Mouse (Mus musculus) adrenal gland, adult 2 months (tissue): Measurements from ENCODE around the gene Nudt3. TPM values are rescaled to one million over a fixed set of nuclear protein-coding genes. Genes with fewer than 3 reads are reported as not detected.
"Not testable (repeated sequence)": the region's sequence is repeated elsewhere in the genome, so short reads cannot be mapped to it uniquely, and the experiment has no call there.

Experiments used
- DNase-seq: peaks from one replicate; pipeline ENCODE4 v3.0.0; 2021
- polyA plus RNA-seq: library from polyadenylated mRNA; depleted of rRNA; stranded (reverse); fragments of >200 nt; gene quantifications from 2 replicates; pipeline ENCODE4 v1.2.3, GENCODE M21; 2012
- total RNA-seq, 2 experiments: library from RNA; stranded (reverse); gene quantifications; 2 replicates each; pipeline ENCODE4 v1.2.3; 2021

The Nudt3 gene
- total and polyA plus RNA-seq, 3 experiments: 114 to 217 (median 152) TPM

GRCm38 (mm10) chr17:27635575-27635903, 12.2 kb upstream of the Nudt3 start:
- DNase-seq: not testable (repeated sequence)

- DNase-seq: peak; percentile 93
These were observed 11.7 kb upstream of the Nudt3 start, which contains the start of gene RPS10-NUDT3 for GRCm38 (mm10) chr17:27634871-27635574. Gene RPS10-NUDT3 (minus strand): TSS chr17:27635222.

- DNase-seq: peak; percentile 83
These were observed 6.1 kb upstream of the Nudt3 start for GRCm38 (mm10) chr17:27629249-27630020.

GRCm38 (mm10) chr17:27628376-27628775, 5.1 kb upstream of the Nudt3 start:
- DNase-seq: no peak

- no peak for DNase-seq
These were observed 4.2 kb upstream of the Nudt3 start for GRCm38 (mm10) chr17:27627451-27627850.

- DNase-seq: no peak
These were observed 3.4 kb upstream of the Nudt3 start for GRCm38 (mm10) chr17:27626681-27627080.

GRCm38 (mm10) chr17:27625455-27626251, 2.4 kb upstream of the Nudt3 start:
- DNase-seq: no peak

GRCm38 (mm10) chr17:27622611-27623359, 510 bp downstream of the Nudt3 start:
- peak; percentile 77 for DNase-seq

- DNase-seq: peak; percentile 44
These were observed 1.4 kb downstream of the Nudt3 start for GRCm38 (mm10) chr17:27621705-27622531.

- no peak for DNase-seq
These were observed 2.1 kb downstream of the Nudt3 start for GRCm38 (mm10) chr17:27621161-27621560.

- DNase-seq: no peak
These were observed 7.9 kb downstream of the Nudt3 start for GRCm38 (mm10) chr17:27615388-27615787.

- DNase-seq: no peak
These were observed 10.3 kb downstream of the Nudt3 start for GRCm38 (mm10) chr17:27613016-27613415.

- DNase-seq: no peak
These were observed 11.3 kb downstream of the Nudt3 start for GRCm38 (mm10) chr17:27611994-27612393.

- no peak for DNase-seq
These were observed 11.8 kb downstream of the Nudt3 start for GRCm38 (mm10) chr17:27611519-27611884.

GRCm38 (mm10) chr17:27610679-27611518, 12.4 kb downstream of the Nudt3 start:
- DNase-seq: no peak

GRCm38 (mm10) chr17:27609576-27609975, 13.7 kb downstream of the Nudt3 start:
- DNase-seq: no peak

GRCm38 (mm10) chr17:27603522-27604234, 19.6 kb downstream of the Nudt3 start:
- DNase-seq: no peak

GRCm38 (mm10) chr17:27603036-27603435, 20.3 kb downstream of the Nudt3 start:
- DNase-seq: no peak

- DNase-seq: no peak
These were observed 22.4 kb downstream of the Nudt3 start for GRCm38 (mm10) chr17:27600869-27601268.
